Mouse (Mus musculus) MEL (cell line): ENCODE results near the gene Gm49318. TPM values are rescaled to one million over a fixed set of nuclear protein-coding genes. Genes with fewer than 3 reads are reported as not detected.

Experiments used
- DNase-seq: peaks from one replicate; pipeline ENCODE4 v3.0.0; 2011; ENCODE audit warnings: low read depth, low spot score
- H3K27ac ChIP-seq: 2 replicates; pipeline ENCODE4 v1.5.1; 2012; ENCODE audit warnings: low read depth, mild to moderate bottlenecking, control low read depth, low read length, moderate library complexity; ENCODE audit not compliant: control insufficient read depth
- H3K27me3 ChIP-seq, 2 experiments: fragments of 150-350 bp in 1 of 2; sonication (generic) in 1 of 2; 2 replicates each; pipeline ENCODE4 v1.6.1; 2012; ENCODE audit warnings: low read length in 2 of 2, mild to moderate bottlenecking in 2 of 2, improper control_type of control experiment in 1 of 2, moderate library complexity in 1 of 2; ENCODE audit not compliant: insufficient read depth in 2 of 2, control insufficient read depth in 1 of 2
- H3K36me3 ChIP-seq, 2 experiments: 2 replicates each; pipeline ENCODE4 v1.6.1; 2012 to 2014; ENCODE audit warnings: low read length in 2 of 2, improper control_type of control experiment in 1 of 2, inconsistent platforms in 1 of 2, mild to moderate bottlenecking in 1 of 2; ENCODE audit not compliant: insufficient read depth in 2 of 2, control insufficient read depth in 1 of 2
- H3K4me1 ChIP-seq, 2 experiments: fragments of 150-350 bp in 1 of 2; sonication (generic) in 1 of 2; 2 replicates each; pipeline ENCODE4 v1.6.1; 2012; ENCODE audit warnings: low read length in 2 of 2, improper control_type of control experiment in 1 of 2, mild to moderate bottlenecking in 1 of 2; ENCODE audit not compliant: insufficient read depth in 2 of 2, control insufficient read depth in 1 of 2
- H3K4me3 ChIP-seq, 2 experiments: fragments of 150-350 bp in 1 of 2; sonication (generic) in 1 of 2; 2 replicates each; pipeline ENCODE4 v1.5.1; 2012; ENCODE audit warnings: low read depth in 2 of 2, low read length in 2 of 2, mild to moderate bottlenecking in 2 of 2, moderate library complexity in 2 of 2, control low read depth in 1 of 2, improper control_type of control experiment in 1 of 2; ENCODE audit not compliant: control insufficient read depth in 1 of 2, insufficient read depth in 1 of 2
- H3K79me2 ChIP-seq: 2 replicates; pipeline ENCODE4 v1.6.1; 2012; ENCODE audit warnings: mild to moderate bottlenecking, low read length, moderate library complexity; ENCODE audit not compliant: control insufficient read depth, poor library complexity, insufficient read depth
- H3K9ac ChIP-seq: 2 replicates; pipeline ENCODE4 v1.6.1; 2012; ENCODE audit warnings: low read depth, mild to moderate bottlenecking, control low read depth, low read length, moderate library complexity; ENCODE audit not compliant: control insufficient read depth, poor library complexity, severe bottlenecking
- H3K9me3 ChIP-seq: fragments of 150-350 bp; sonication (generic); replicated peaks from 2 replicates; pipeline ENCODE4 v1.6.1; 2012; ENCODE audit warnings: mild to moderate bottlenecking, low read length, improper control_type of control experiment, moderate library complexity; ENCODE audit not compliant: insufficient read depth
- CTCF ChIP-seq, 3 experiments: IDR thresholded peaks in 2 of 3; conservative IDR thresholded peaks in 1 of 3; 2 replicates each; pipeline ENCODE4 v1.5.1; 2011 to 2012; ENCODE audit warnings: low read length in 3 of 3, low read depth in 2 of 3, mild to moderate bottlenecking in 2 of 3, improper control_type of control experiment in 1 of 3, inconsistent platforms in 1 of 3, mixed read lengths in 1 of 3, moderate library complexity in 1 of 3; ENCODE audit not compliant: control insufficient read depth in 1 of 3, insufficient read depth in 1 of 3, poor library complexity in 1 of 3, severe bottlenecking in 1 of 3
- E2F4 ChIP-seq: IDR thresholded peaks from 2 replicates; pipeline ENCODE4 v1.6.1; 2011; ENCODE audit warnings: low read depth, low read length, improper control_type of control experiment, borderline replicate concordance
- ETS1 ChIP-seq: IDR thresholded peaks from 2 replicates; pipeline ENCODE4 v1.6.1; 2012; ENCODE audit warnings: low read depth, mild to moderate bottlenecking, inconsistent platforms, low read length, improper control_type of control experiment, moderate library complexity
- GATA1 ChIP-seq: IDR thresholded peaks from 2 replicates; pipeline ENCODE4 v1.6.1; 2011; ENCODE audit warnings: low read depth, low read length, improper control_type of control experiment
- HCFC1 ChIP-seq: IDR thresholded peaks from 2 replicates; pipeline ENCODE4 v1.6.1; 2012; ENCODE audit warnings: low read depth, mild to moderate bottlenecking, inconsistent platforms, low read length, improper control_type of control experiment, moderate library complexity
- KAT2A ChIP-seq: conservative IDR thresholded peaks from 2 replicates; pipeline ENCODE4 v1.6.1; 2012; ENCODE audit warnings: low read depth, low read length, improper control_type of control experiment, inconsistent platforms
- MAX ChIP-seq: IDR thresholded peaks from 2 replicates; pipeline ENCODE4 v1.6.1; 2011; ENCODE audit warnings: low read length, improper control_type of control experiment
- MAZ ChIP-seq: IDR thresholded peaks from 2 replicates; pipeline ENCODE4 v1.6.1; 2012; ENCODE audit warnings: low read depth, mild to moderate bottlenecking, inconsistent platforms, low read length, improper control_type of control experiment
- MEF2A ChIP-seq: IDR thresholded peaks from 2 replicates; pipeline ENCODE4 v1.6.1; 2014; ENCODE audit warnings: low read depth, mild to moderate bottlenecking, inconsistent platforms, low read length, improper control_type of control experiment; ENCODE audit not compliant: poor library complexity, insufficient replicate concordance, severe bottlenecking; ENCODE audit errors: extremely low read depth
- MXI1 ChIP-seq: IDR thresholded peaks from 2 replicates; pipeline ENCODE4 v1.6.1; 2011; ENCODE audit warnings: mild to moderate bottlenecking, low read depth, low read length, improper control_type of control experiment
- NRF1 ChIP-seq: IDR thresholded peaks from 2 replicates; pipeline ENCODE4 v1.6.1; 2014; ENCODE audit warnings: low read depth, mild to moderate bottlenecking, inconsistent platforms, low read length, improper control_type of control experiment, moderate library complexity; ENCODE audit not compliant: poor library complexity, insufficient read depth, severe bottlenecking
- POLR2A ChIP-seq, 2 experiments: IDR thresholded peaks; 2 replicates each; pipeline ENCODE4 v1.6.1; 2011 to 2012; ENCODE audit warnings: low read length in 2 of 2, mild to moderate bottlenecking in 2 of 2, control low read depth in 1 of 2, improper control_type of control experiment in 1 of 2, low read depth in 1 of 2, moderate library complexity in 1 of 2; ENCODE audit not compliant: control insufficient read depth in 1 of 2, insufficient read depth in 1 of 2, poor library complexity in 1 of 2
- RAD21 ChIP-seq: IDR thresholded peaks from 2 replicates; pipeline ENCODE4 v1.6.1; 2011; ENCODE audit warnings: mild to moderate bottlenecking, low read depth, low read length, improper control_type of control experiment
- SIN3A ChIP-seq: IDR thresholded peaks from 2 replicates; pipeline ENCODE4 v1.6.1; 2012; ENCODE audit warnings: low read length, improper control_type of control experiment, inconsistent platforms
- SMC3 ChIP-seq: IDR thresholded peaks from 2 replicates; pipeline ENCODE4 v1.6.1; 2011; ENCODE audit warnings: low read depth, low read length, improper control_type of control experiment
- TAL1 ChIP-seq: IDR thresholded peaks from 2 replicates; pipeline ENCODE4 v1.6.1; 2012; ENCODE audit warnings: mild to moderate bottlenecking, inconsistent platforms, low read length, moderate library complexity, mixed read lengths
- UBTF ChIP-seq: IDR thresholded peaks from 2 replicates; pipeline ENCODE4 v1.6.1; 2012; ENCODE audit warnings: low read depth, mild to moderate bottlenecking, inconsistent platforms, low read length, improper control_type of control experiment, moderate library complexity, borderline replicate concordance; ENCODE audit not compliant: insufficient read depth
- USF2 ChIP-seq, 2 experiments: IDR thresholded peaks; 2 replicates each; pipeline ENCODE4 v1.6.1; 2011 to 2012; ENCODE audit warnings: improper control_type of control experiment in 2 of 2, low read length in 2 of 2, borderline replicate concordance in 1 of 2, inconsistent platforms in 1 of 2, low read depth in 1 of 2, mild to moderate bottlenecking in 1 of 2; ENCODE audit not compliant: insufficient read depth in 1 of 2
- ZNF384 ChIP-seq: IDR thresholded peaks from 2 replicates; pipeline ENCODE4 v1.6.1; 2012; ENCODE audit warnings: low read depth, mild to moderate bottlenecking, inconsistent platforms, low read length, improper control_type of control experiment
- polyA plus RNA-seq, 2 experiments: library from polyadenylated mRNA; stranded (reverse) in 1 of 2; unstranded in 1 of 2; fragments of >175 nt in 1 of 2; fragments of >200 nt in 1 of 2; gene quantifications; 2 replicates each; pipeline versions ENCODE4 v1.2.1 to v1.2.4; 2012; ENCODE audit warnings: low replicate concordance in 2 of 2, low read depth in 1 of 2; ENCODE audit not compliant: insufficient read length in 2 of 2, insufficient read depth in 1 of 2, missing spikeins in 1 of 2
- total RNA-seq: library from RNA; depleted of rRNA; stranded (reverse); fragments of 300-350 nt; gene quantifications from 2 replicates; pipeline ENCODE4 v1.2.3, GENCODE M21; 2012

The Gm49318 gene
- total and polyA plus RNA-seq, 3 experiments: not detected

DNA sequence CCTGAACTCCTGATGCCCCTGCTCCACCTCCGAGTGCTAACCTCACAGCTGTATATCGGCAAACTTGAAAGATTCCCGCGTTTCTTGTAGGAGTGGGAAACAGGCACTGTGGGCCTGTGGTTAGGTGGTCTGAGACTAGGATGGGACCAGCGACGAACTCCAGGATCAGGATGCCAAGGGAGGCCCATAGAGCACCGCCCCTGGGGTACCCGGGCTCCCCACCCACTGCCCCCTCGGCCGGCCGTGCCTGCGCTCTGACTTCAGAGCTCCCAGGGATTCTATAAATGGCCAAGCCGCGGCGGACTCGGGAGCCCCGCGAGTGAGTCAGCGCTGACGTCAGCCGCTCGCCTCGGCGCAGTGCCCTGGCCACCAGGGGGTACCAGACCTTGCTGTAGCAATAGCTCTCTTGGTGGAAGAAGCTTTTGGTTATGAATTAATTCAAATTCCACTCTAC, 24.8 kb upstream of the Gm49318 start:
- H3K79me2 ChIP-seq: no peaks in the 10 kb centered on the region
- TF ChIP-seq HCFC1 (0 out of 2 replicates have a peak, but pooled peaks have one; percentile 12), MAX (no peak), SMC3 (peak; percentile 91), CTCF (IDR thresholded peaks at IDR 0.05 in 2 of 3, conservative IDR thresholded peaks at IDR 0.05 in 1 of 3; ENCODE audit: control insufficient read depth in 1 of 3, insufficient read depth in 1 of 3, low read depth in 2 of 3, low read length in 3 of 3, poor library complexity in 1 of 3, severe bottlenecking in 1 of 3) (peak; percentile 92 to 97 (median 97)), SIN3A (0 out of 2 replicates have a peak, but pooled peaks have one; percentile 6), USF2 (IDR thresholded peaks at IDR 0.05; ENCODE audit: borderline replicate concordance in 1 of 2, insufficient read depth in 1 of 2, low read depth in 1 of 2, low read length in 2 of 2) (no peak), MAZ (no peak), ETS1 (peak; percentile 71; the same call in 1 of the 2 replicates), UBTF (no peak), POLR2A (IDR thresholded peaks at IDR 0.05; ENCODE audit: control insufficient read depth in 1 of 2, insufficient read depth in 1 of 2, low read depth in 1 of 2, low read length in 2 of 2, poor library complexity in 1 of 2) (peak; percentile 60 to 68; a peak in 3 of 4 replicates), NRF1 (no peak), MEF2A (no peak), TAL1 (no peak), GATA1 (peak; percentile 30; the same call in 1 of the 2 replicates), E2F4 (no peak), MXI1 (no peak), RAD21 (peak; percentile 70)
- peak overlapping the region; percentile 33 to 38; a peak in 3 of 4 replicates for H3K4me3 ChIP-seq
- H3K9me3 ChIP-seq: no peaks in the 10 kb centered on the region
- no peak overlapping the region for H3K27ac ChIP-seq
- peak overlapping the region; percentile 60 for H3K9ac ChIP-seq
- H3K36me3 ChIP-seq: peaks cover 0 to 2% of the 10 kb centered on the region in 2 experiments; a peak in 1 of 4 replicates
- peaks cover 0 to 5% of the 10 kb centered on the region in 2 experiments; a peak in 2 of 4 replicates for H3K4me1 ChIP-seq
- H3K27me3 ChIP-seq: no peaks in the 10 kb centered on the region
- DNase-seq: peak; percentile 98

GRCm38 (mm10) chr9:22092746-22093145, 21.7 kb upstream of the Gm49318 start:
- DNase-seq: no peak
- no peak overlapping the region for H3K9ac ChIP-seq
- TF ChIP-seq ZNF384 (peak; percentile 61; the same call in 1 of the 2 replicates), KAT2A (no peak)
- no peaks in the 10 kb centered on the region for H3K79me2 ChIP-seq
- H3K36me3 ChIP-seq: peaks cover 0 to 2% of the 10 kb centered on the region in 2 experiments; a peak in 1 of 4 replicates
- peaks cover 0 to 5% of the 10 kb centered on the region in 2 experiments; a peak in 2 of 4 replicates for H3K4me1 ChIP-seq
- no peaks in the 10 kb centered on the region for H3K9me3 ChIP-seq
- H3K27me3 ChIP-seq: no peaks in the 10 kb centered on the region
- H3K4me3 ChIP-seq: no peak overlapping the region
- H3K27ac ChIP-seq: no peak overlapping the region
